In the genomic region with DNA sequence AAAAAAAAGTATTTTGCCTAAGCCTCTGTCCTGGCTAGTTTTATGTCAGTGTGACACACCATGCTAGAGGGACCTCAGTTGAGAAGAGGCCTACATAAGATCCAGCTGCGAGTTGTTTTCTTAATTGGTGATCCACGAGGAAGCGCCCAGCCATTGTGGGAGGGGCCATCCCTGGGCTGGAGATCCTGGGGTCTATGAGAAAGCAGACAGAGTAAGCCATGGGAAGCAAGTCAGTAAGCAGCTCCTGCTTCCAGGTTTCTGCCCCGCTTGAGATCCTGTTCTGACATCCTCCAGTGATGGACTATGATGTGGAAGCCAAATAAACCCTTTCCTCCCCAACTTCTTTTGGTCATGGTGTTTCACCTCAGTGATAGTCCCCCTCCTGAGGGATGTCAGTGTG, we compare ENCODE assay signal across 20 mouse cellular contexts. TPM values are rescaled to one million over a fixed set of nuclear protein-coding genes. Genes with fewer than 3 reads are reported as not detected.
DNase-seq lines count a peak whose midpoint lies in the region; ATAC-seq and TF ChIP-seq lines count a peak whose summit lies in the region.
"Had no signal": no experiment of that assay in that cellular context is flagged by ENCODE, and none has a peak within 500 bp of the region (broad histone marks: within the 10 kb centered on the region; RNA-seq: fewer than 3 reads in every experiment).

No protein-coding gene starts in this region.

- H3K36me3 ChIP-seq in ES-E14 (ENCODE audit: control insufficient read depth, insufficient read depth, low read length, poor library complexity, severe bottlenecking), result no peaks in the 10 kb centered on the region
- H3K36me3 ChIP-seq in intestine, embryonic 16.5 days (ENCODE audit: control insufficient read depth, insufficient read depth, low read length), result no peaks in the 10 kb centered on the region
- H3K36me3 ChIP-seq: G1E had no signal

- H3K4me1 ChIP-seq in ES-E14 (ENCODE audit: control insufficient read depth in 2 of 2, insufficient read depth in 2 of 2, low read length in 2 of 2, poor library complexity in 1 of 2), result peaks cover 4 to 11% of the 10 kb centered on the region in 2 experiments; a peak in 3 of 4 replicates
- no peaks in the 10 kb centered on the region for H3K4me1 ChIP-seq in intestine, embryonic 16.5 days (ENCODE audit: control insufficient read depth, insufficient read depth, low read length)

- WGBS in intestine, embryonic 16.5 days, result 46% methylated on average over 4 of the region's 4 CpGs

- H3K27me3 ChIP-seq in intestine, embryonic 16.5 days (replicated peaks; ENCODE audit: control insufficient read depth, insufficient read depth, low read length), result no peaks in the 10 kb centered on the region
- H3K27me3 ChIP-seq: CH12.LX, Patski had no signal

- no peak overlapping the region for H3K4me2 ChIP-seq in intestine, embryonic 16.5 days (ENCODE audit: low read depth, low read length)

- DNase-seq in ES-CJ7 (ENCODE audit: low read depth, low spot score) (peak; percentile 51), ES-E14 (ENCODE audit: low read depth, low spot score) (no peak), R1 (ENCODE audit: low read depth, low spot score) (peak; percentile 57), ZHBTc4 (ENCODE audit: low read depth, low spot score) (peak; percentile 65)
- DNase-seq in layer of hippocampus, postnatal 10 days (ENCODE audit: low spot score in 2 of 2), result no peak
- no peak for DNase-seq in ovary, adult 18-20 months (ENCODE audit: low spot score)
- no peak for DNase-seq in heart, adult 11 months
- DNase-seq: B cell, adult 2 months; cerebellum, adult 11 months; cerebellum, adult 11-12 months; cerebellum, adult 18-20 months; cerebellum, adult 2 months; cerebellum, adult 8-10 months; cerebellum, adult 9-10 months had no signal

- no peak overlapping the region for H3K4me3 ChIP-seq in ES-E14 (ENCODE audit: insufficient read depth in 1 of 2, low read depth in 1 of 2, low read length in 2 of 2, poor library complexity in 1 of 2, severe bottlenecking in 1 of 2)
- no peak overlapping the region for H3K4me3 ChIP-seq in intestine, embryonic 16.5 days (ENCODE audit: low read length)

- H3K9ac ChIP-seq in ES-E14 (ENCODE audit: insufficient read depth, low read depth, low read length, poor library complexity, severe bottlenecking), result peak overlapping the region; percentile 42; the same call in 1 of the 2 replicates
- H3K9ac ChIP-seq in intestine, embryonic 16.5 days (ENCODE audit: low read depth, low read length), result no peak overlapping the region

- H3K9me3 ChIP-seq in ES-E14 (ENCODE audit: control insufficient read depth, insufficient read depth, low read depth, low read length), result no peaks in the 10 kb centered on the region
- H3K9me3 ChIP-seq in intestine, embryonic 16.5 days (ENCODE audit: control insufficient read depth, low read length), result no peaks in the 10 kb centered on the region
- H3K9me3 ChIP-seq: G1E had no signal

- in situ Hi-C loops in ES-E14 (cut with MboI; ENCODE audit: low sequenced_read_pairs in 2 of 2, unreplicated experiment in 2 of 2), result no loop called here

- peak overlapping the region; percentile 75; the same call in 1 of the 2 replicates for H3K27ac ChIP-seq in ES-E14 (ENCODE audit: insufficient read depth, low read depth, low read length, poor library complexity, severe bottlenecking)
- no peak overlapping the region for H3K27ac ChIP-seq in intestine, embryonic 16.5 days (ENCODE audit: low read length)

- ATAC-seq in intestine, embryonic 16.5 days, result no peak
- ATAC-seq: activated CD4-positive, CD25-positive, alpha-beta regulatory T cell, adult 4 months; CD4-positive, CD25-positive, alpha-beta regulatory T cell, adult 4 months; Patski had no signal

TF ChIP-seq in ES-E14, 5 proteins besides CTCF, POLR2A, EP300 and RAD21:
- TF ChIP-seq ZC3H11A (IDR thresholded peaks at IDR 0.05; ENCODE audit: borderline replicate concordance, low read depth, low read length) (no peak), CHD2 (IDR thresholded peaks at IDR 0.05; ENCODE audit: low read depth, low read length) (no peak), MAFK (IDR thresholded peaks at IDR 0.05; ENCODE audit: insufficient read depth, low read depth, low read length) (no peak), HCFC1 (IDR thresholded peaks at IDR 0.05; ENCODE audit: borderline replicate concordance, insufficient read depth, low read length) (no peak), ZNF384 (IDR thresholded peaks at IDR 0.05; ENCODE audit: low read depth, low read length) (no peak)
TF ChIP-seq in ES-E14: peak in this region for 0.

RNA-seq across cellular contexts. Expression of gene Slc9a8, which starts 22.5 kb away (rescaled TPM):
- total RNA-seq in ES-E14 (2012; rRNA removed), result 38.6 and 54.4 TPM in 2 replicates
- total RNA-seq in layer of hippocampus, postnatal 10 days (2021), result 10 to 100 TPM; 33.6 to 35.0 TPM
- polyA plus RNA-seq in intestine, embryonic 16.5 days (2015; fragmentation: Nextera tagmentation; extraction: Ambion mirVana), result 19.0 and 21.4 TPM in 2 replicates

RNA-seq across cellular contexts. Expression of gene B4galt5, which starts 50.0 kb away (rescaled TPM):
- total RNA-seq in ES-E14 (2012; rRNA removed), result 40.5 and 61.7 TPM in 2 replicates
- 10 to 100 TPM; 72.7 to 76.9 TPM for total RNA-seq in layer of hippocampus, postnatal 10 days (2021)
- polyA plus RNA-seq in intestine, embryonic 16.5 days (2015; fragmentation: Nextera tagmentation; extraction: Ambion mirVana), result 7.2 and 8.1 TPM in 2 replicates

Comparison
In these comparisons a context has a peak if more than half of its experiments do, and no peak if none do; other contexts are left out.
1. DNase-seq: peak in ES-CJ7 (single experiment), R1 (single experiment) and ZHBTc4 (single experiment); none in ES-E14 (single experiment), layer of hippocampus, postnatal 10 days (0 of 2), ovary, adult 18-20 months (single experiment) and heart, adult 11 months (single experiment).